Mouse (Mus musculus) adrenal gland, postnatal 25 days (tissue): Measurements from ENCODE around the gene Tmem132b. TPM values are rescaled to one million over a fixed set of nuclear protein-coding genes. Genes with fewer than 3 reads are reported as not detected.

ENCODE experiments used
- DNase-seq: peaks from one replicate; pipeline ENCODE4 v3.0.0; 2021; ENCODE audit warnings: mixed read lengths
- total RNA-seq: library from RNA; stranded (reverse); gene quantifications from 2 replicates; pipeline ENCODE4 v1.2.3, GENCODE M21; 2021

The Tmem132b gene
- total RNA-seq, 1 experiment from 2014 or later: 2.1 TPM

DNA sequence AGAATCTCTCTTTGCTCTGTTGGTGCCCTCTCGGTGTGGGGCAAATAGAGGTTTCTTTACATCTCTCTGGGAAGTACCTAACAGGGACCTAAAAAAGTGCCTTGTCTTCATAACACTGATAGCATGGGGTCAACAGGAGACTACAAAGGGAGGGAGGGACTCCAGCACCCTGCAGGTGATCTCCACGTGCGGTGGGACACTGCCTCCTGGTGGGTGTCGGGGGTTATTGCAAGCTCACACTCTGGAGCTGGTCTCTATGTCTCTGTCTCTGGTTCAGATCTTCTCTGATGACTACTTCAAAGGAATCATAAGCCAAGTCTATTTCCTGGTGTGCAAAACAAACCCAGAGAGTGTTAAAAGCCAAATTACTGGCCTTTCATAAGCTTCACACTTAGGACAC is 47.6 kb downstream of the Tmem132b start:
- no peak for DNase-seq

DNA sequence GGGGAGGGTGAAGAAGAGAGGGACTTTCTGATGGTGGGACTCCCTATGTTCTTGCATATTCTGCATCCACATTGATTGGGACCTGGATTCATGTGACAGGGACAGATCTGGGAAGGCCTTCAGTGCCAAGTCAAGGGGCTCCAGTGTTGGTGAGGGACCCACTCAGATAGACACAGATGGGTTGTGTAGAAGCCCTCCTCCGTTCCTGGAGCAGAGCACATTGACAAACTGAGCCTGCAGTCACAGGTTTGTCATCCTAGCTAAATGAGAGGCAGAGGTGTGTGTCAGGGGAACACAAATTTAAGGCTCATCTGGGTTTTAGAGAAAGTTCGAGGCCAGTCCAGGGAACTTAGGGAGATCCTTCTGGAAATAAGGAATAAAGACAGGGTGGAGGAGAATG is 51.7 kb downstream of the Tmem132b start:
- DNase-seq: no peak

- DNase-seq: no peak
These were observed 52.3 kb downstream of the Tmem132b start for GRCm38 (mm10) chr5:125583836-125584235.

GRCm38 (mm10) chr5:125585211-125585610 is 53.6 kb downstream of the Tmem132b start:
- no peak for DNase-seq

GRCm38 (mm10) chr5:125588203-125588602 is 56.6 kb downstream of the Tmem132b start:
- no peak for DNase-seq

DNA sequence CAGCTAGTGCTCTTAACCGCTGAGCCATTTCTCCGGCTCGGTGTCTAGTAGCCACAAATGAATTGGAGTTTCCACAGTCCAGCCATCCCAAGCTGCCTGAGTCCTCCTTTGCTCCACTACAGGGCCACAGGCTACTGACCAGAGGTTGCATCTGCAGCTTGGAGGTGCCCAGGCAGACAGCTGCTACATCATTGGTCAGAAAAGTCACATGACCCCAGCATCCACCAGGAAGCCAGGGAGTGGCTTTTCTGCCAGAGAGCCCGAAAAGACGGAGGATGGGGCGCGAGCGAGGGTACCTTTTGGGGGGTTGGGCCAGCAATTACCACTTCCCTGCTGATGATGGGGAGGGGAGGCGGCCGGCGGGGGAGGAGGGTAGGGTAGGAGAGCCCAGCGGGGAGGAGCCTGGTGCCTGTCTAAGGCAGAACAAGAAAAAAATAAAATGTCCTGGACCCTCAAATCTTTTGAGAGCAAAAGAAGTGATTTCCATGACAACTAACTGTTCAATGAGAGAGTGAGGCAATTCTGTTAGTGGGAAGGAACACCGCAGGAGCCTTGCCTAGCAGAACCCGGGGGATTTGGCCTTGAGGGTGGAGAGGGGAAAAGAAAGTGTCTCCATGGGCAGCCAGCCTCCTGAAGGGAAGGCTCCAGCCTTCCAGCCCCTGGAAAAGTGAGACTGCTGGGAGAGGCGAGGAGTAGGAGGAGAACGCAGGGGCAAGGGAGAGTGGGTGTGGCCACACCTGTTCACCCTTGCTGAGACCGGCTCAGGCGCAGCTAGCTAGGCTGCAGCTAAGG is 57.5 kb downstream of the Tmem132b start:
- DNase-seq: peak; percentile 10

- no peak for DNase-seq
These were observed 66.5 kb downstream of the Tmem132b start for GRCm38 (mm10) chr5:125598056-125598455.

- DNase-seq: no peak
These were observed 75.6 kb downstream of the Tmem132b start for GRCm38 (mm10) chr5:125607146-125607545.

DNA sequence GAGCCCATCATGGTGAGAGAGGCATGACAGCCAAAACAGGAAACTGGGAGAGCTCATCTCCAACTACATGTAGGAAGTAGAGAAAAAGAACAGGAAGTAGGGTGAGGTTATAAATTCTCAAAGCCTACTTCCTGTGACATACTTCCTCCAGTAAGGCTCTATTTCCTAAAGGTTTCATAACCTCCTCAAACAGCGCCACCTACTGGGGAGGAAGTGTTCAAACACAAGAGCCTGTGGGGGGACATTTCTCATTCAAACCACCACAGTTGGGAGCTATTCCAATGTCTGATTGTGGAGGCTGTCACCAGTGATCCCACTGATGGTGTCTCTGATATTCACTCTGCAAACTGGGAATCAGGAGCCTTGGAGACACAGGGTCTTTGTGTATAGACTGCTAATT is 78.4 kb downstream of the Tmem132b start:
- no peak for DNase-seq

- DNase-seq: no peak
These were observed 80.9 kb downstream of the Tmem132b start for GRCm38 (mm10) chr5:125612460-125612859.

DNA sequence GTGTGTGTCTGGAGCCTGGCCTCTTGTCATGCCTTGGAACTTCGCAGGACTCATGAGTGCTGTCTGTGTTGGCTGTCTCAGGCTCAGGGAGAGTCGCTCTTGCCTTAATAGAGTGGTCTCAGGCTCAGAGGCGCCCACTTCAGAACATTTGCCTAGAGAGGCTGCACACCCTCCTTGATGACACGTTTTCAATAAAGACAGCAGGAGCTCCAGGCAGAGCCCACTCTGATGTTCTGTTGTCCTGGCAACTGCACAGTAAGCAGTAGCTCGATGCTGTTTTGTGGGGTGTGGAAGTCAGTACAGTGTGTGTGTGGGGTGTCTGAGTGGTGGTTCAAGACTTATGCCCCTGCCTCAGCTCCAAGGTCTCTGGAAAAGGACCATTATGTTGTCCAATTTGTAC is 81.6 kb downstream of the Tmem132b start:
- DNase-seq: no peak

- DNase-seq: no peak
These were observed 82.8 kb downstream of the Tmem132b start for GRCm38 (mm10) chr5:125614348-125614747.

- no peak for DNase-seq
These were observed 85.5 kb downstream of the Tmem132b start for GRCm38 (mm10) chr5:125617050-125617449.

DNA sequence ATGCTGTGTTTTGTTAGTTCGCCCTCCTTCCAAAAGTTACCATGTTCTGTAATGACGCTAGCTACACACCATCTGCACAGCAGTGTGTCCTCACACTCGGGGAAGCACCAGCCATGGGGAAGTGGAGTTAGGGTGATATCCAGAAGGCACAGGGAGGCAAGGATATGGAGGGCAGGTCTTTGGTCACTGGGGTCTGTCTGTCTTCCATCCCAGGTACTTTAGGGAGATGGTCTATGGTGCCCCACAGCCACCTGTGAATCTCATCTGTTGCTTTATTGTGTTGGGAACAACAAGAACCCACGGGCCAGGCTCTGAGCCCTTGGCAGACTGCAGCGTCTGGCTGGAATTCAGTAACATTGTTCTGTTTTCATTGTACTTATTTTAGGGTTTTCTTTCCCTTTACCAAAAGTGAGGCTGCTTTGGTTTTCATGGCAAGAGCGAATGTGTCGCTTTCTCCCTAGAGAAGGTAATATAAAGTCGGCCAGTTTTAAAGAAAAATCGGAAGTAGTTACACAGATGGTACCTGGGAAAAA is 96.3 kb downstream of the Tmem132b start:
- no peak for DNase-seq

GRCm38 (mm10) chr5:125634666-125635065 is 103.1 kb downstream of the Tmem132b start:
- no peak for DNase-seq

- DNase-seq: no peak
These were observed 109.4 kb downstream of the Tmem132b start for GRCm38 (mm10) chr5:125640966-125641365.

- no peak for DNase-seq
These were observed 110.1 kb downstream of the Tmem132b start for GRCm38 (mm10) chr5:125641531-125642147.

DNA sequence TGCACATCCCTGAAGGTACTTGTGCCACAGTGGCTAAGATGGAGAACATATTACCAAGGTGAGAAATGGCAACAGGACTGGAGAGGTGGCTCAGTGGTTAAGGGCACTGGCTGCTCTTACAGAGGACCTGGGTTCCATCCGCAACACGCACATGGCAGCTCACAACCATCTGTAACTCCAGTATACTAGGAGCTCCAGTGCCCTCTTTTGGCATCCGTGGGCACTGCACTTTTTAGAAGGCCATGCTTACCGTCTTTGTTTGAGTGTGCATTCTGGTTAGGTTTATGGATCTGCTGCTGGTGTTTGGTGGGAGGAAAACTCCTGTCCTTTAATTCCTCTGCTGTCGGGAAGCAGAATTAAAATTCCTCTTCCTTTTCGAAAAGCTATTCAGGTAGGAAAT is 116.7 kb downstream of the Tmem132b start:
- DNase-seq: no peak

DNA sequence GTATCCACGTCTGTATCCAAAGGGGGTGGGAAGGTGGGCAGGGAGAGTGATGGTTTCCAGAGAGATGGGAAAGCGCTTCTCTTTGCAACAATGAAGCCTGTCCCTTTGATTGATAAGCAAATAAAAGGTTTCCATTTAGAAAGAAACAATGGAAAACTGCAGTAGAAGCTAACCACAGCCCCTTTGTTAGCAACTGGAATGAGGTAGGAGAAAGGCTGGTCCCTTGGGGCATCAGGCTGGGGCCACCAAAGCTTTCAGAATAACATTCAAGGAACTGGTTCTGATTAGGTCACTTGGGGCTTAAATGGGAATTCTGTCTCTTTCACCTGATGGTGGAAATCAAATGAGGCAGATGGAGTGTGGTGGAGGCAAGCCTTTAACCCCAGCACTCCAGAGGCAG is 118.4 kb downstream of the Tmem132b start:
- DNase-seq: no peak

DNA sequence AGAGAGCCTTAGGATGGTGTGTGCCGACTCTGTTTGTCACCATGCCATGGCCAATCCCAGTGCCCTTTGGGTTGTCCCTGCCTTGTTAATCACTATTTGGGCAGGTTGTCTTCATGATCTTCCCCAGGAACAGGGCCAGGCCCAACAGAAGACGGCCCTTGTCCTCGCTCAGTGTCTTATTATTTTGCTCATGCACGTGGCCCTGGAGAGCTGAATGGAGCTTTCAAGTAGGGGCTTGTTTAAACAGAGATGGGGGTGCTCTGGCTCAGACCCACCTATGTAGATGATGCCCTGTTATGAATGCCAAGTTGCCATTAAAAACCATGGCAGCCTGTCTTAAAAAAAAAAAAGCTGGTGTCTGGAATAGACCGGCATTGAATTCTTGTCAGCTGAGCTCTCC is 126.5 kb downstream of the Tmem132b start:
- DNase-seq: no peak

- no peak for DNase-seq
These were observed 127.6 kb downstream of the Tmem132b start for GRCm38 (mm10) chr5:125658959-125659749.

DNA sequence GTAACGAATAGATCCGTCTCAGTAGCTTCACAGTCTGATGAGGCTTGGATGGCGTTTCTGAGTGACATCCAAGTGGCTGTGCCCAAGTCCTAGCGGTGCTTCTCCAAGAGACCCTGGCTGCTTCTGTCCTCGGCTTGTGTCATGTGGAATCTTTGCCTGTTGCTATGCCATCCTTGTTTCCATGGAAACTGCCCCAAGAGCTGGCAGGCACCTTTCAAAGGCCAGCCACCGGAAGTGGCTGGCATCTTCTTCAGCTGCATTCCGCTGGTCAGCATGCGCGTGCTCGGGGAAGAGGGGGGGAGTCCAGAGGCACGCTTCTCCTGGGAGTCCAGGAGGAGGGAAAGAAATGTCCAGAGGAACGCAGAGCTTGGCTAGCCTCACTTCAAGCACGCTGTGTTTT is 144.0 kb downstream of the Tmem132b start:
- no peak for DNase-seq
